Mouse (Mus musculus) kidney, adult 11 months (tissue): ENCODE measurements at regions not wholly inside any gene's neighbourhood (a gene's known extent, or its start where the extent isn't known, plus 50 kb on each side); places are given as distances from the start of the nearest gene placed in this dataset.

Experiments
- DNase-seq: peaks from one replicate; pipeline ENCODE4 v3.0.0; 2022

GRCm38 (mm10) chr5:73729646-73730045 lies 78.5 kb downstream of the Spata18 start:
- no peak for DNase-seq

- no peak for DNase-seq
Observed at GRCm38 (mm10) chr5:73731423-73731822, 80.2 kb downstream of the Spata18 start.

- DNase-seq = no peak
Observed at GRCm38 (mm10) chr5:73731991-73732565, 80.9 kb downstream of the Spata18 start.

- no peak for DNase-seq
Observed at GRCm38 (mm10) chr5:73740766-73741165, 89.6 kb downstream of the Spata18 start.

GRCm38 (mm10) chr5:73741441-73741840 lies 90.3 kb downstream of the Spata18 start:
- DNase-seq = no peak

- no peak for DNase-seq
Observed at GRCm38 (mm10) chr5:73743953-73744352, 92.8 kb downstream of the Spata18 start.

- no peak for DNase-seq
Observed at GRCm38 (mm10) chr5:73749791-73750190, 98.6 kb downstream of the Spata18 start.

GRCm38 (mm10) chr5:73752225-73752644 lies 101.1 kb downstream of the Spata18 start:
- no peak for DNase-seq

- no peak for DNase-seq
Observed at GRCm38 (mm10) chr5:73753827-73754226, 102.6 kb downstream of the Spata18 start.

GRCm38 (mm10) chr5:73758534-73758933 lies 107.4 kb downstream of the Spata18 start:
- no peak for DNase-seq

GRCm38 (mm10) chr5:73761236-73761635 lies 110.1 kb downstream of the Spata18 start:
- no peak for DNase-seq

GRCm38 (mm10) chr5:73761709-73762108 lies 110.5 kb downstream of the Spata18 start:
- DNase-seq = peak; percentile 26

GRCm38 (mm10) chr5:73764226-73764625 lies 113.0 kb downstream of the Spata18 start:
- DNase-seq = no peak

GRCm38 (mm10) chr5:73765466-73765865 lies 114.3 kb downstream of the Spata18 start:
- DNase-seq = no peak

- no peak for DNase-seq
Observed at GRCm38 (mm10) chr5:73768253-73768652, 117.1 kb downstream of the Spata18 start.

- DNase-seq = no peak
Observed at GRCm38 (mm10) chr5:73775775-73776548, 124.8 kb downstream of the Spata18 start.

- peak; percentile 33 for DNase-seq
Observed at GRCm38 (mm10) chr5:73777282-73777921, 126.2 kb downstream of the Spata18 start.

GRCm38 (mm10) chr5:73781190-73781940 lies 130.2 kb downstream of the Spata18 start:
- no peak for DNase-seq

- peak; percentile 46 for DNase-seq
Observed at GRCm38 (mm10) chr5:73782214-73783091, 131.3 kb downstream of the Spata18 start.

- no peak for DNase-seq
Observed at GRCm38 (mm10) chr5:73787275-73787674, 136.1 kb downstream of the Spata18 start.

- DNase-seq = no peak
Observed at GRCm38 (mm10) chr5:73792216-73792615, 141.0 kb downstream of the Spata18 start.

GRCm38 (mm10) chr5:73796201-73796600 lies 145.0 kb downstream of the Spata18 start:
- DNase-seq = no peak
